Mouse (Mus musculus) thymus, postnatal 0 days (tissue): Measurements from ENCODE around the gene Gpd1. TPM values are rescaled to one million over a fixed set of nuclear protein-coding genes. Genes with fewer than 3 reads are reported as not detected.
"Not testable (repeated sequence)": the region's sequence is repeated elsewhere in the genome, so short reads cannot be mapped to it uniquely, and the experiment has no call there.

Source experiments
- DNase-seq: peaks from one replicate; pipeline ENCODE4 v3.0.0-alpha.2; 2015; ENCODE audit warnings: low spot score
- polyA plus RNA-seq: library from polyadenylated mRNA; unstranded; fragments of >200 nt; fragmentation: Nextera tagmentation; extraction: Ambion mirVana; gene quantifications from 2 replicates; pipeline ENCODE4 v1.2.1, GENCODE M21; 2015

The Gpd1 gene
- polyA plus RNA-seq, 1 experiment from 2014 or later = 1.8 TPM

GRCm38 (mm10) chr15:99718461-99719021 is 1.2 kb downstream of the Gpd1 start:
- no peak for DNase-seq

- no peak for DNase-seq
These were observed 2.5 kb downstream of the Gpd1 start for GRCm38 (mm10) chr15:99719865-99720264.

- no peak for DNase-seq
These were observed 4.8 kb downstream of the Gpd1 start for GRCm38 (mm10) chr15:99721921-99722743.

GRCm38 (mm10) chr15:99723120-99723514 is 5.8 kb downstream of the Gpd1 start:
- DNase-seq = no peak

DNA sequence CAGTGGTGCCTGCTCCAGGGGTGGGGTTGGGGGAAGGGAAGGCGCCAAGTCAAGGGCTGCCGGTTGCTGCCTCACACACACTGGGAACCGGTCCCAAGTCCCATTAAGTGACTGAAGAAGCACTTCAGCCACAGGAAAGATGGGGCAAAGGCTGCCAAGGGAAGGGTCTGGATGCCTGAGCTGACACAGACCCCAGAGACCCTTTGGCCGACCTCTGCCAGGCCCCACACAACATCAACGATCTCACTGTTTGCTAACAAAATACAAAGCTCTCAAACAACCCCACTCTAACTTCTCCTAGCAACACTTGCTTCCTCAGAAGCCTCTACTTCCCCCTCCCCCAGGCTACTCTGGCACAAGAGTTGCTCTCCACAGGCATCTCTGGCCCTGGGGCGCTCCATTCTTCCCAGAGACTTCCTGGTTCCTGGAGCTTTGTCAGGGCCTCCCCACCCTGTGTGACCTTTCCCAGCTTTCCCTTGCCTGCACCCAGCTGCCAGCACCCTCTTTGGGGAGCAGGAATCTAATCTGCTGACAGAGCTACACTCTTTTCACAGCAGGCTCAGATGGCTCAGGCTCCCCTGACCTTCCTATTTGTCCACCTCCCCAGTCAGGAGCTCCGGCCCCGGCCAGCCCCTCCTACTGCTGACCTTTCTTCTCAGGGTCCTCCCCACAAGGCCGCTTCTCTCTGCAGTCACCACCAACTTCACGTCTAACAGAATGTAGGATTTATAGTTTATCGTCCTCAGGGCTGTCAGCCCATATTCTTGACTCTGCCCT is 6.4 kb downstream of the Gpd1 start:
- no peak for DNase-seq

GRCm38 (mm10) chr15:99724292-99725021 is 7.1 kb downstream of the Gpd1 start:
- DNase-seq = peak; percentile 72

DNA sequence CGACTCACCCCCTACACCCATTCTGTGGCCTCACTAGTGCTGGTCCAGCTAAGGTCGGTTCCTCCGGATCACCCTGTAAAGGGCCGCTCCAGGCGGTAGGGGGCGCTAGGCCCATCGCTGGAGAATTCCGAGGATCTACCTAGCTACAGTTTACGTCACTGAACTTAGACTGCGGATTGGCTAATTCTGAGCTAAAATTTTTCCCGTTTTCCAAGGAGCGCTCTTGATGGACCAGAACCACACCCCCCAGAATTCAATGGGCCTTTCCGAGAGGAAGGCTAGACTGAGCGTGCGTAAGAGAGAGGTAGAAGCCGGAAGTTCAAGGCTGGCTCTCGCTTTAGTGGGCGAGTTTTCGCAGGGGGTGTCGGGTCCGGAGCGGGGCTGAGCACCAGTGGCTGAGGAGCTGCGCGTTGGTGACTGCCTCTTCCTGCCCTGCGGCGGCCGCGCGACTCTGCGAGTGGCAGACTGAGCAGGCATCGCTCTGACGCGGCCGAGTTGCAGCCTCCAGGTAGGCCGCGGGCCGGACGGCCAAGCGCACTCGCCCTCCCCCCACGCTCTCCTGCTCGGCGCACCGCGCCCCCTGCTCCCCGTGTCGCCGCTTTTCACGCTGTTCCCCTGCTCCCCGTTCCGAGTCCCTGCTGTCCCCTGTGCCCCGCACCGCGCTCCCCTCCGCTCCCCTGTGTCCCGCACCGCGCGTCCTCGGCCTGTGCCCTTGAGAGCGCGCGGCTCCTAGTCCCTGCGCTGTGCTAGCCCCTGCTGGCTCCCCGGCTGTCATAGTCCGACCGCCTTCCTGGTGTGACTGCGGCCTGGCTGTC is 8.2 kb downstream of the Gpd1 start, which contains the start of gene Cox14:
Cox14 (plus strand) TSS at position 278 of the 815 bp plus-strand sequence.
- peak; percentile 96 for DNase-seq

GRCm38 (mm10) chr15:99726549-99726948 is 9.2 kb downstream of the Gpd1 start:
- DNase-seq = no peak

DNA sequence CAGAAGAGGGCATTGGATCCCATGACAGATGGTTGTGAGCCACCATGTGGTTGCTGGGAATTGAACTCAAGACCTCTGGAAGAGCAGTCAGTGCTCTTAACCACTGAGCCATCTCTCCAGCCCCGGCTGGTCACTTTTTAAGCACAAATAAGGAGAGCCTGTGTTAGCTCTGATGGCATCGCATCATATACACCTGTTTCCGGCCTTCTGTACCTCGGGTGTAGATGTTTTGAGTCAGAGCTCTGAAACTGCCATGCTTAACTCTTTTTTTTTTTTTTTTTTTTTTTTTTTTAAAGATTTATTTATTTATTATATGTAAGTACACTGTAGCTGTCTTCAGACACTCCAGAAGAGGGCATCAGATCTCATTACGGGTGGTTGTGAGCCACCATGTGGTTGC is 9.7 kb downstream of the Gpd1 start:
- DNase-seq = not testable (repeated sequence)

DNA sequence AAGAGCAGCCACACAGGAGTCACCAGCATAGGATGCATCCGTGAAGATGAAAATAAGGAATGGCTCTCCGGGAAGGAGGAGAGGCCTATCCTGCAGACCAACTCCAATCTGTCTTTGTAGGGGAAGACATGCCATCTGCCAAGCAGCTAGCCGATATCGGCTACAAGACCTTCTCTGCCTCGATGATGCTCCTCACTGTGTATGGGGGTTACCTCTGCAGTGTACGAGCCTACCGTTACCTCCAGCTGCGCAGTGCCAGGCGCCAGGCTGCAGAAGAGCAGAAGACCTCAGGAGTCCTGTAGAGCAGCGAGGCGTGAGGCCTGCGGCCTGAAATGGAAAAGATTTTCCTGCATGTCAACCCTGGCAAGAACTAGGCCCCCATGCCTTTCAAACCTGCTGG is 10.2 kb downstream of the Gpd1 start:
- no peak for DNase-seq

- DNase-seq = no peak
These were observed 10.9 kb downstream of the Gpd1 start for GRCm38 (mm10) chr15:99728211-99728610.

DNA sequence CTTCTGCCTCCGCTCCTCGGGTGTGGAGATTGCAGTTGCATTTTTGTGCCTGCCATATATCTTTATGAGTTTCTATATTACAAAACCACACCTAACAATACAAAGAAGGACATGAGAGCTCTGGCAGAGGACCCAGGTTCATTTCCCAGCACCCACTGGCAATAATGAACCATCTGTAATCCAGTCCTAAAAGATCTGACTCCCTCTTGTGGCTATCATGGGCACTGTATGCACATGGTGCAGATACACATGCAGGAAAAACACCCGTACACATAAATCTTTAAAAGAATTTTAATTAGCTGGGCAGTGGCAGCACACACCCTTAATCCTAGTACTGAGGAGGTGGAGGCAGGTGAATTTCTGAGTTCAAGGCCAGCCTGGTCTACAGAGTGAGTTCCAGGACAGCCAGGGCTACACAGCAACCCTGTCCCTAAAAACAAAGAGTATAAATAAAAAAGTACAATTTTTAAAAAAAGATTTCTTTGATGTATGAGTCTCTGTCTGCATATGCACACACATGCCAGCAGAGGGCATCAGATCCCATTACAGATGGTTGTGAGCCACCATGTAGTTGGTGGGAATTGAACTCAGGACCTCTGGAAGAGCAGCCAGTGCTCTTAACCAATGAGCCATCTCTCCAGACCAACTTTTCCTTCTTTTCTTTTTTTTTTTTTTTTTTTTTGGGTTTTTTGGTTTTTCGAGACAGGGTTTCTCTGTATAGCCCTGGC is 11.9 kb downstream of the Gpd1 start:
- DNase-seq = peak; percentile 36

GRCm38 (mm10) chr15:99731167-99731566 is 13.9 kb downstream of the Gpd1 start:
- no peak for DNase-seq

DNA sequence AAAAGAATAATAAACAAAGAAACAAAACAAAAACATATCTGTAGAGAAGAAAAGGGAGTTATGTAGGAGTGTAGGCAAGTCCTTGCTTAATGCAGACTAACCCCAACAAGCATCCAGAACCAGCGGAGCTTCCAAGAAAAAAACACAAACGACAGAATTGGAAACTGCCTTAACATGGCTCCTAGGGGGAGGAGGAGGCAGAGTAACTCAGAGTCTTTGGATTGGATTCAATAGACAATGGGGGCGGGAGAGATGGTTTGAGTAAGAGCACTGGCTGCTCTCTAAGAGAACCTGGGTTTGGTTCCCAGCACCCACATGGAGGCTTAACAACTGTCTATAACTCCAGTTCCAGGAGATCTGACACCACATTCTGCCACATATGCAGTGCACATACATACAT is 14.4 kb downstream of the Gpd1 start:
- DNase-seq = no peak

GRCm38 (mm10) chr15:99733186-99733585 is 15.9 kb downstream of the Gpd1 start:
- DNase-seq = no peak

- no peak for DNase-seq
These were observed 18.3 kb downstream of the Gpd1 start for GRCm38 (mm10) chr15:99735631-99736030.

- no peak for DNase-seq
These were observed 19.4 kb downstream of the Gpd1 start for GRCm38 (mm10) chr15:99736675-99737074.

- no peak for DNase-seq
These were observed 22.9 kb downstream of the Gpd1 start for GRCm38 (mm10) chr15:99740229-99740628.

DNA sequence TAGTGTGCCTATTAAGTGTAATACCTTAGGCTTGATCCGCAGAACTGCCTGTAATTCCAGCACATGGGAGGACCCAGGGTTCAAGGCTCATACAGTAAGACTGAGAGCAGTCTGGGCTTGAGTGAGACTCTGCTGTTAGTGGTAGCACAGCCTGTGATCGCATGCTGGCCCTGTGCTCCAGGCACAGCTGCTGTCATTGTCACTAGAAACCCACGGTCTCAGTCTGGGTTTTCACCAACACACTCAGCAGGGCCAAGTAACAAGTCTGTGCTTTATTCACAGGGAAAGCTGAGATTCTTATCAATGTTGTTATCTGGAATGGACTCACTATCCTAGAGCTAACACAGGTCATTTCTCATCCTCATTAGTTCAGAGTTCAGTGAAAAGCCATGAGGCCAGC is 36.9 kb downstream of the Gpd1 start:
- no peak for DNase-seq

- DNase-seq = no peak
These were observed 50.2 kb downstream of the Gpd1 start for GRCm38 (mm10) chr15:99767467-99767866.
